Mouse (Mus musculus) hindbrain, embryonic 14.5 days (tissue): ENCODE measurements around the gene Olfr1225. TPM values are rescaled to one million over a fixed set of nuclear protein-coding genes. Genes with fewer than 3 reads are reported as not detected.
"Not testable (repeated sequence)": the region's sequence is repeated elsewhere in the genome, so short reads cannot be mapped to it uniquely, and the experiment has no call there.

ENCODE experiments used
- ATAC-seq: fragments of 200-750 bp; cut with Nextera tagmentation; 2 replicates; pipeline ENCODE4 v1.8.0; 2017; ENCODE audit warnings: moderate number of reproducible peaks, mild to moderate bottlenecking, moderate TSS enrichment, moderate library complexity; ENCODE audit not compliant: low FRiP score
- DNase-seq: peaks from one replicate; pipeline ENCODE4 v3.0.0-alpha.2; 2015; ENCODE audit warnings: low spot score
- H3K27ac ChIP-seq: fragments of 300-500 bp; sonication (generic); 2 replicates; pipeline ENCODE4 v1.5.1; 2014; ENCODE audit warnings: mild to moderate bottlenecking, moderate library complexity
- H3K27me3 ChIP-seq: fragments of 300-500 bp; sonication (generic); 2 replicates; pipeline ENCODE4 v1.6.1; 2014; ENCODE audit warnings: mild to moderate bottlenecking, low read length, mixed read lengths; ENCODE audit not compliant: control insufficient read depth, insufficient read depth
- H3K36me3 ChIP-seq: fragments of 300-500 bp; sonication (generic); replicated peaks from 2 replicates; pipeline ENCODE4 v1.6.1; 2014; ENCODE audit not compliant: control insufficient read depth, insufficient read depth
- H3K4me1 ChIP-seq: fragments of 300-500 bp; sonication (generic); replicated peaks from 2 replicates; pipeline ENCODE4 v1.6.1; 2014; ENCODE audit warnings: antibody characterized with exemption, low read length, mixed read lengths; ENCODE audit not compliant: control insufficient read depth, insufficient read depth
- H3K4me2 ChIP-seq: fragments of 300-500 bp; sonication (generic); replicated peaks from 2 replicates; pipeline ENCODE4 v1.6.1; 2014; ENCODE audit warnings: mild to moderate bottlenecking, moderate library complexity
- H3K4me3 ChIP-seq: fragments of 300-500 bp; sonication (generic); replicated peaks from 2 replicates; pipeline ENCODE4 v1.5.1; 2014; ENCODE audit warnings: mild to moderate bottlenecking, low read length
- H3K9ac ChIP-seq: fragments of 300-500 bp; sonication (generic); 2 replicates; pipeline ENCODE4 v1.6.1; 2014
- H3K9me3 ChIP-seq: fragments of 300-500 bp; sonication (generic); 2 replicates; pipeline ENCODE4 v1.6.1; 2016; ENCODE audit warnings: low read length; ENCODE audit not compliant: control insufficient read depth
- WGBS: fragments of 180-500 bp; shearing (Covaris S2); extraction: QIAGEN DNeasy Blood & Tissue Kit; methylation state at CpG from one replicate; pipeline ENCODE4 v1.1.7; 2014; 5-methylcytosine and 5-hydroxymethylcytosine counted together
- polyA plus RNA-seq: library from polyadenylated mRNA; unstranded; fragments of >200 nt; fragmentation: Nextera tagmentation; extraction: Ambion mirVana; gene quantifications from 2 replicates; pipeline ENCODE4 v1.2.1, GENCODE M21; 2014

Gene Olfr1225
- polyA plus RNA-seq = not detected in 2 replicates

DNA sequence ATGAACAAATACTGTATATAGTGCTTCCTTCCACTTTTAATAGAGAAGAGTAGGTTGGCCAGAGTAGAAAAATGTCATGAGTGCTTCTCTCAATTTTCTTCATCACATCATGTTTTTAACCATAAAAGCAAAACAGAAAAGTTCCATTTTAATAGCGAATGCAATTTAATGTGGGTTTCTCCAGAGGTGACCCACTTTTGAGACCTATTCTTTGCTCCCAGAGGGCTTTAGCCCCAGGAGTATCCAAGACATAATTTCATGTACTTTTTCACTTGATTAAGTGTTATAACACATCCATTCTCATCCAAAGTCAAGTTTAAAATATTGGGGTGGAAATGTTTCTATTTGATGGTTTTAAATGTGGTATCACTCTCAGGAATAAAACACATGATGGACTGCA is at the start of gene Olfr1225:
Gene Olfr1225 (minus strand): TSS at position 101 of the 400 bp plus-strand sequence.
- 91% methylated on average over 1 of the region's 1 CpGs for WGBS

GRCm38 (mm10) chr2:89199948-89200347 is 25.5 kb upstream of the Olfr1225 start, which contains the start of gene Olfr1226:
Gene Olfr1226 (minus strand): TSS chr2:89200048.
- Histone ChIP-seq H3K4me3 (no peak within 1 kb of the TSS), H3K9me3 (no peaks in the 10 kb centered on the region), H3K27ac (no peak within 1 kb of the TSS), H3K9ac (no peak within 1 kb of the TSS), H3K27me3 (no peaks in the 10 kb centered on the region), H3K36me3 (no peaks in the 10 kb centered on the region), H3K4me2 (no peak within 1 kb of the TSS), H3K4me1 (no peaks in the 10 kb centered on the region)
- 67% methylated on average over 2 of the region's 2 CpGs for WGBS
- DNase-seq = no peak
- no peak for ATAC-seq

More for the DNA sequence above, at the start of gene Olfr1225:
- Histone ChIP-seq H3K4me2 (no peak within 1 kb of the TSS), H3K4me1 (no peaks in the 10 kb centered on the region), H3K36me3 (no peaks in the 10 kb centered on the region), H3K27me3 (no peaks in the 10 kb centered on the region), H3K27ac (no peak within 1 kb of the TSS), H3K9me3 (no peaks in the 10 kb centered on the region), H3K9ac (no peak within 1 kb of the TSS), H3K4me3 (no peak within 1 kb of the TSS)
- DNase-seq (no peak), ATAC-seq (no peak)

DNA sequence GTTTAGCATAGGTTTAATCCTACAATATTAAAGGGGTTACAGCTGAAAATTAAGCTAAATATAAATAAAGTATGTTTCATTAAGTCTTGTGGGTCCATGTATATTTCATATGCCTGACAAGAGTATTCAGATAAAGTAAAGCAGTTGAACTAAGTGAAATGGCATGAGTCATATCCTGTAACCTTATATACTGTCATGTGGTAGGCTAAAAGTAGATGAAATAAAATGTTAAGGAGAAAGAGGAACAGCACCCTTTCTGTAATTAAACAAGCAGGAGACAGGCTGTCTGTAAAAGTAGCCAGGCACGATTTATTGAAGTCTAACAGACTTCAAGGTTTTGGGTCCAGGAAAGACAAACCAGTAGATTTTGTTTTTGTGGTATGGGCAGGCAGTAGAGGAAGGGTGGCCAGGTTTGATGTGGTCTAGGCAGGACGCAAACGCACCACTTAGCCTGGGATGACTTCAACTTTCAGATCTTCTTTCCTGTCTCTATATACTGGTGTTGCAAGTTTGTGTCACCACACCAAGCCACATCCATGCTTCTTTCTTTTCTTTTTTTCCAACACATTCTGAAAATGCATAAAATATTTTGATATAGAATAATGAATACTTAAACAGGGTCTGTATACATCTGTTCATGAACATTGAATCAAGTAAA is 22.0 kb upstream of the Olfr1225 start:
- no peak overlapping the region for H3K4me3 ChIP-seq
- DNase-seq (no peak), ATAC-seq (no peak)
- no peak overlapping the region for H3K27ac ChIP-seq
- H3K36me3 ChIP-seq = no peaks in the 10 kb centered on the region
- 97% methylated on average over 3 of the region's 3 CpGs for WGBS
- H3K9ac ChIP-seq = no peak overlapping the region
- H3K4me2 ChIP-seq = no peak overlapping the region
- no peaks in the 10 kb centered on the region for H3K9me3 ChIP-seq
- H3K27me3 ChIP-seq = no peaks in the 10 kb centered on the region
- no peaks in the 10 kb centered on the region for H3K4me1 ChIP-seq

DNA sequence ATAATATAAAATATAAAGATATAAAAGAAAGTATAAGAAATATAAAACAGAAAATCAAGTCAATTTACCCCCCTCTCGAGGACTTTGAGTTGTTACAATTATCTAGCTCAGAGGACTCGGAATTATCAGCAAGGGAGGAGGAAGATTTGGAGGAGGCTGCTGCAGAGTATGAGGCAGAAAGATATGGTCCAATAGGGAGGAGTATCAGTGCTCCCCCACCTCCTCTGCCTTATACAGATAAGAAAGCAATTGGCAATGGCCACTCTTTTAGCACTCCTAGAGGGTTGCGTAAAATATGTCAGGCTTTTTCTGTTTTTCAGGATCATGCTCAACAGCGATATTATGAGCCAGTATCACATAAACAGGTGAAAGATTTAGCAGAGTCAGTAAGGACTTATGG is 9.8 kb downstream of the Olfr1225 start:
- WGBS = 96% methylated on average over 4 of the region's 4 CpGs
- not testable (repeated sequence) for ATAC-seq, H3K4me1 ChIP-seq

DNA sequence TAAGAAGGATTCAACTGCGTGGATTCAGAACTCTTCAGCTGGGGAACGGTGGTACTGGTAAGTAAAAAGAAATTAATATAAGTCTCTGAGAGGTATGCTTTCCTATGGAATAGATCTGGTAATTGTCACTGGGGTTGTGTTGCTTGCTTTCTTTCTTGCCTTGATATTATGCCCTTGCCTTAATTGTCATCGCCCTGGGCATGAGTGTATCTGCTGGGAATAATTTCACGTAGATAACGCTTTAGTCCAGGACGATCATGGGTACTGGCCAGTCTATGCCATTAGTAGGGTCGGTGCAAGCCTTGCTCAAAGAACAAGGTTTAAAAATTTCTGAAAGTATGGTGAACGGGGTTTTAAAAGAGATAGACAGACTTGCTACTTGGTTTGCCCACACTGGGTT is 10.5 kb downstream of the Olfr1225 start, which contains the start of gene Olfr1224-ps1:
Gene Olfr1224-ps1 (minus strand): TSS at position 101 of the 400 bp plus-strand sequence.
- not testable (repeated sequence) for H3K36me3 ChIP-seq, DNase-seq, H3K4me1 ChIP-seq, H3K4me3 ChIP-seq, H3K9me3 ChIP-seq, H3K4me2 ChIP-seq, H3K27me3 ChIP-seq, H3K9ac ChIP-seq, H3K27ac ChIP-seq, ATAC-seq
- 94% methylated on average over 8 of the region's 8 CpGs for WGBS

More for the DNA sequence above, 9.8 kb downstream of the Olfr1225 start:
- H3K36me3 ChIP-seq, H3K9me3 ChIP-seq, H3K27me3 ChIP-seq, H3K4me2 ChIP-seq, H3K4me3 ChIP-seq, H3K27ac ChIP-seq, DNase-seq, H3K9ac ChIP-seq: not testable (repeated sequence)

- 71% methylated on average over 1 of the region's 1 CpGs for WGBS
- H3K36me3 ChIP-seq = no peaks in the 10 kb centered on the region
- no peaks in the 10 kb centered on the region for H3K4me1 ChIP-seq
- DNase-seq (no peak), ATAC-seq (no peak)
- no peak within 1 kb of the TSS for H3K4me3 ChIP-seq
- H3K27ac ChIP-seq = no peak within 1 kb of the TSS
- H3K9ac ChIP-seq = no peak within 1 kb of the TSS
- no peaks in the 10 kb centered on the region for H3K9me3 ChIP-seq
- no peak within 1 kb of the TSS for H3K4me2 ChIP-seq
- no peaks in the 10 kb centered on the region for H3K27me3 ChIP-seq
Observed at GRCm38 (mm10) chr2:89151460-89151859, 23.0 kb downstream of the Olfr1225 start, which contains the start of gene Olfr1223. Gene Olfr1223 (minus strand): TSS chr2:89151560.

DNA sequence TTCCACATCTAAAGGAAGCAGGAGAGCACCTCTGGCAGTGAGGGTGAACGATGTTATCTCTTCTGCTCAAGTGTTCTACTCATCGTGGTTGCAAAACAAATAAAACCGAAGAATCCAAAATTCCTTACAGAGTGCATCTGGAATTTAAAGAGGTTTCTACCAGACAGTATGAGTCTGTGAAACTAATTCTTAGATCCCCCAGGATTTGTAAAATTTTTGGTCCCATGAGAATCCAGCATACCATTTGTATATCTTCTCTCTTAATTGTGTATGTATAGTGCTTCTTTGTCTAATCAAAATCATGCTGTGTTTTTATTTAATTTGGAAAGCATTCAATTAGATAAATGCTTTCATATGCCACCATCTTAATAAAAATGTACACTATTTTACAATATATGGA is 41.5 kb downstream of the Olfr1225 start, which contains the start of gene Olfr1222:
Gene Olfr1222 (minus strand): TSS at position 101 of the 400 bp plus-strand sequence.
- H3K27me3 ChIP-seq = no peaks in the 10 kb centered on the region
- H3K9me3 ChIP-seq = no peaks in the 10 kb centered on the region
- no peak within 1 kb of the TSS for H3K9ac ChIP-seq
- no peak within 1 kb of the TSS for H3K4me3 ChIP-seq
- no peak within 1 kb of the TSS for H3K4me2 ChIP-seq
- H3K27ac ChIP-seq = no peak within 1 kb of the TSS
- H3K4me1 ChIP-seq = no peaks in the 10 kb centered on the region
- 92% methylated on average over 3 of the region's 3 CpGs for WGBS
- ATAC-seq (no peak), DNase-seq (no peak)
- no peaks in the 10 kb centered on the region for H3K36me3 ChIP-seq

Other genes with a start within 250 kb of the Olfr1225 start
- not detected in 2 replicates for gene Olfr1211, start 236.6 kb downstream of the Olfr1225 start, polyA plus RNA-seq
- gene Olfr1212, start 220.7 kb downstream of the Olfr1225 start, polyA plus RNA-seq = not detected in 2 replicates
- 0.10 TPM in 1 of 2 replicates, not detected in the other for gene Gm13762, start 194.4 kb downstream of the Olfr1225 start, polyA plus RNA-seq
- not detected in 2 replicates for gene Olfr1214, start 182.0 kb downstream of the Olfr1225 start, polyA plus RNA-seq
- not detected in 2 replicates for gene Olfr1215, start 167.7 kb downstream of the Olfr1225 start, polyA plus RNA-seq
- not detected in 2 replicates for gene Olfr1216, start 156.3 kb downstream of the Olfr1225 start, polyA plus RNA-seq
- gene Olfr1217, start 142.6 kb downstream of the Olfr1225 start, polyA plus RNA-seq = not detected in 2 replicates
- not detected in 2 replicates for gene Olfr1218, start 113.5 kb downstream of the Olfr1225 start, polyA plus RNA-seq
- not detected in 2 replicates for gene Olfr1219, start 91.2 kb downstream of the Olfr1225 start, polyA plus RNA-seq
- gene Olfr1220, start 67.8 kb downstream of the Olfr1225 start, polyA plus RNA-seq = not detected in 2 replicates
- not detected in 2 replicates for gene Olfr1221, start 57.4 kb downstream of the Olfr1225 start, polyA plus RNA-seq
- gene Olfr1222, start 41.6 kb downstream of the Olfr1225 start, polyA plus RNA-seq = not detected in 2 replicates
- gene Olfr1223, start 23.1 kb downstream of the Olfr1225 start, polyA plus RNA-seq = not detected in 2 replicates
- not detected in 2 replicates for gene Olfr1224-ps1, start 10.6 kb downstream of the Olfr1225 start, polyA plus RNA-seq
- gene Olfr1226, start 25.4 kb upstream of the Olfr1225 start, polyA plus RNA-seq = not detected in 2 replicates
- not detected in 2 replicates for gene Olfr1228, start 79.4 kb upstream of the Olfr1225 start, polyA plus RNA-seq
- not detected in 2 replicates for gene Olfr1229, start 113.3 kb upstream of the Olfr1225 start, polyA plus RNA-seq
- gene Olfr1230, start 122.6 kb upstream of the Olfr1225 start, polyA plus RNA-seq = not detected in 2 replicates
- gene Olfr1231, start 132.4 kb upstream of the Olfr1225 start, polyA plus RNA-seq = not detected in 2 replicates
- gene Olfr1232, start 155.0 kb upstream of the Olfr1225 start, polyA plus RNA-seq = not detected in 2 replicates
- not detected in 2 replicates for gene Olfr1233, start 167.7 kb upstream of the Olfr1225 start, polyA plus RNA-seq
- gene Olfr1234, start 190.2 kb upstream of the Olfr1225 start, polyA plus RNA-seq = not detected in 2 replicates
- gene Olfr1238, start 235.0 kb upstream of the Olfr1225 start, polyA plus RNA-seq = not detected in 2 replicates
- not detected in 2 replicates for gene Olfr1239, start 245.7 kb upstream of the Olfr1225 start, polyA plus RNA-seq